Mouse (Mus musculus) heart, postnatal 36 days (tissue): ENCODE measurements around the gene Lsp1. TPM values are rescaled to one million over a fixed set of nuclear protein-coding genes. Genes with fewer than 3 reads are reported as not detected.

ENCODE experiments used
- DNase-seq, 2 experiments: peaks; one replicate each; pipeline ENCODE4 v3.0.0; 2021 to 2022
- intact Hi-C: fragments of 180-260 bp; cut with DNase I; formaldehyde crosslinking; loops from one replicate; pipeline ENCODE4 v1.15.1; 2025
- total RNA-seq, 2 experiments: library from RNA; stranded (reverse); gene quantifications; 2 replicates each; pipeline ENCODE4 v1.2.3; 2021

The Lsp1 gene
- 10 to 100 TPM; 31.7 to 40.4 TPM for total RNA-seq

DNA sequence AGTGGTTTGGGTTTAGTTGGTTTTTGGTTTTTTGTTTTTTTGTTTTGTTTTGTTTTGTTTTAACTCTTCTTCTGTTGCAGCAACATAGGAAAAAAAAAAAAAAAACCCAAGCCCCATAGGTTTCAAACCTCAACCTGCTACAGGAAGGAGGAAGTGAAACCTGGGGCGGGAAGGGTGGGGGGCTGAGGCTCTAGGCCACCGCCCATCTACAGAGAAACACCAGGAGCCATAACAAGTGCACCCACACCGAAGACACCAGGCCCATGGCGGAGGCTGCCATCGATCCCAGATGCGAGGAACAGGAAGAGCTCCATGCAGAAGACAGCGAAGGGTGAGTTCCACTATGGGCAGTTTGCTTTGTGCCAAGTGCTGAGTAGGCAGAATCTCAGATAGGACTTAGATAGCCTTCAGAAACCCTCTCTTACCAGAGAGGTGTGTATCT is at the start of gene Lsp1:
TSS of gene Lsp1 (plus strand) at position 174 of the 442 bp plus-strand sequence.
- peak in 1 of 2 experiments; percentile 11 for DNase-seq

DNA sequence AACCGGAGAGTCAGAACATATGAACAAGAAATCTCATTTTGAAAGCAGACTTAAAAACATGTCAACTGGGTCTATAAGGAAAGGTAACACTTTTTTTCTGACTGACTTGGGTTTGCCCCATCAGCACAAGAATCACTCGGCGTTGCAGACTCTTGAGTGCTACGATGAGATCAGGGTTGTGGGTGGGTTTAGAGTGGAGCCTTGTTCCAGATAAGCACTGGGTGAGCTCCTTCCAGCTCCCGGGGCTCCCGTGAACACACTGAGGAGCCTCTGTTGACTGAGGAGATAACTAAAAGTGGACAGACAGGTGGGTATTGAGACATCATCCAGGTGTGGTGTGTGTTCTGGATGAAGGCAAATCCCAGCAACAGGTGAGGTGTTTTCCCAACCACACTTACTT is 47.3 kb upstream of the Lsp1 start:
- intact Hi-C loops = loop anchor here (2.0 kb wide), 1 partner anchor 16 kb away; no protein-coding TSS in a partner anchor
- no peak for DNase-seq

More for the DNA sequence above, at the start of gene Lsp1:
- intact Hi-C loops = no loop called here

- no peak for DNase-seq
- intact Hi-C loops = no loop called here
These were observed 45.3 kb upstream of the Lsp1 start for GRCm38 (mm10) chr7:142415314-142415713.

DNA sequence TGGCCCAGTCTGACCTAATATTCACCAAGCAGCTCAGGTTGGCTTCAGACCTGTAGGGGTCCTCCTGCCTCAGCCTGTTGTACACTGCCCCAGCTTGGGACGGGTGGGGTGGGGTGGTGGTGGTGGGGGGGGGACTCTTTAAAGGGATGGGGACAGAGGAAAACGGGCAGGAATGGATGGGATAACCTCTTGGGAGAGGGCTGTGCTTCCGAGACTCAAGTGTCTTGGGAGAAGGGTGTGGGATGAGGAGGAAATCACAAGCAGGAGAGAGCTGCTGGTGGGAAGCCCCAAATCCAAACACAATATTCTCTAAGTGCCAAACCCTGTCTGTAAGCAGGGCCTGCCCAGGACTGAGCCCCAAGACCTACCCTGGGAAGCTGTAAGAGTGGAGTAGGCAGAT is 44.4 kb upstream of the Lsp1 start:
- intact Hi-C loops = no loop called here

GRCm38 (mm10) chr7:142418027-142418426 is 42.6 kb upstream of the Lsp1 start:
- intact Hi-C loops = no loop called here
- no peak for DNase-seq

More for the DNA sequence above, 44.4 kb upstream of the Lsp1 start:
- DNase-seq = peak in 1 of 2 experiments; percentile 5

GRCm38 (mm10) chr7:142418679-142419078 is 41.9 kb upstream of the Lsp1 start:
- intact Hi-C loops = no loop called here
- no peak for DNase-seq

GRCm38 (mm10) chr7:142419887-142420286 is 40.7 kb upstream of the Lsp1 start:
- DNase-seq = no peak
- intact Hi-C loops = no loop called here

DNA sequence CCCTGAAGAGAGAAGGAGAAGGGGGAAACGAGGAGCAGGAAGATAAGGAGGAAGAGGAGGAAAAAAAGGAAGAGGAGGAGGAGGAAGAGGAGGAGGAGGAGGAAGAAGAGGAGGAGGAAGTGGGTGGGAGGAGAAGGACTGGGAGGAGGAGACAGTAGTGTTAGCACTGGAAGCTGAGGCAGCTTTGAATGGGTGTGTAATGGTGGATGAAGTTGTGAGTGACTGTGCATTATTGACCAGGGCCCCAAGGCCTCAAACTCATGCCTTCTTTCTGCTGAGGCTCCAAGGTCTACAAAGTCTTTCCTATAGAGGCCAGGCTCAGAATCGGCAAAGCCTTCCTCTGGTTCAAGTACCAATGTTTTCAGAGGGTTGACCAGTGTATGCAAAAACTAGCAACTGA is 38.8 kb upstream of the Lsp1 start:
- intact Hi-C loops = no loop called here
- no peak for DNase-seq

DNA sequence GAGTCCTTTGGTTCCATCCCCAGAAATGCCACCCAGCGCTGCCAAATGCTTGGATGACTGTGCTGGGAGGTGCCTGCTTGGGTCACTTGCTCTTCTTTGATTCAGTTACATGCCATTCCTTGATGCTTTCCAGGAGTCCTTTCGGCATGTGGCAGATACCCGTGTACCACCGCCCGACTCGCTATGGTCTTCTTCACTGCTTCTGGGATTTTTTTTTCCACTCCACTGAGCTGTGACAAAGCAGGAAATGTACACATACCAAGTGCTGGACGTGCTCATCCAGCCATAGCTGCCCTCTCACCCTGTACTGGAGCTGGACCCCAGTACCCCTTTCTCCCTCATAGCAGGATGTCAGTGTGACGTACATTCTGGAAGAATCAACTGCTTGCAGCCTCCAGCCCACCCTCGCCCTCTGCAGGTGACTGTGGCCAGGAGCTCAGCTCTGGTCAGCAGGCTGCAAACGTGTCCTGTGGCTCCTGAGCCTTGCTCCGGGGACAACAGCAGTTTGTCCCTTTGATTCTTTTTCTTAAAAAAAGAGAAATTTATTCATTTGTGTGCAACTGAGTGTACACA is 34.9 kb upstream of the Lsp1 start:
- peak in 1 of 2 experiments; percentile 60 for DNase-seq
- intact Hi-C loops = loop anchor here (2.0 kb wide), 2 partner anchors 65 to 91 kb away; no protein-coding TSS in a partner anchor

DNA sequence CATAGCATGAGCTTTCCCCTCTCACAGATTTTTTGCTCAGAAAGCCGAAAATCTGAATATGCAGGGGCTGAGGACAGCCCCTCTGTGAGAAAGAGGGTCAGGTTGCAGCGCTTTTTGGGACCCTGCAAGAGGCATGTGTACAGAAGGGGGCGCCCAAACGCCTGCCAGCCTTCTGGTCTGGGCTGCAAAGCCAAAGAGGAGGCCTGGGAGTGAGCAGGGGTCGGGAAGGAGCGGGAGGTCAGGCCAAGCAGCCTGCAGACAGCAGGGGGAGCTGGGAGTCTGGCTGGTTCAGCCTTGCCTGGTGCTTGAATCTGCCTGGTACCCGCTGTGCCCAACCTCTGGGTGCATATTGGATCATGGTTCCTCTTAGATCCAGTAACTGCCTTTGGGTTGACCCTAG is 32.4 kb upstream of the Lsp1 start:
- intact Hi-C loops = no loop called here
- peak in 1 of 2 experiments; percentile 24 for DNase-seq

- peak; percentile 20 to 33 for DNase-seq
- intact Hi-C loops = no loop called here
These were observed 30.4 kb upstream of the Lsp1 start for GRCm38 (mm10) chr7:142430160-142430678.

- no peak for DNase-seq
- intact Hi-C loops = no loop called here
These were observed 29.5 kb upstream of the Lsp1 start for GRCm38 (mm10) chr7:142431106-142431505.

DNA sequence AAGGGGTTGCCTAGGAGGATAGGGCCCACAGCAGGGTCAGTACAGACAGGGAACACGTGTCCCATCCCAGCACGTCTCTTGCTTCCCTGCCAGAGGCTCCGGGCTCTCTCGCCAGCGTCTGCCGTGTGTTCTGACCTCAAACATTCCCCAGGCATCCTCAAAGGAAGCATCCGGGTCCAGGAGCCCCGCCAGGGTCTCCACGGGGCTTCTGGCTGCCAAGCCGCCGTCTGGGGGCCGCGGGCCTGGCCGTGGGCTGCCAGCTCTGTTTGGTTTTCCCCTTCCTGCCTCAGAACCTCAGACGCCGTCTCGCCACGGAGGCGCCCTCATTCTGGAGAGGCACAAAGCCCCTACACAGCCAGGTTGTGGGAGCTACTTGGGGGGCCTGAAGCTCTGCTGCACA is 27.0 kb upstream of the Lsp1 start:
- intact Hi-C loops = loop anchor here (2.0 kb wide), 1 partner anchor 117 kb away; no protein-coding TSS in a partner anchor
- peak in 1 of 2 experiments; percentile 13 for DNase-seq

GRCm38 (mm10) chr7:142434137-142434865 is 26.3 kb upstream of the Lsp1 start, which contains the start of gene Syt8:
Gene Syt8 (plus strand): TSS chr7:142434850.
- no peak for DNase-seq
- intact Hi-C loops = loop anchor here (2.0 kb wide), 1 partner anchor 118 kb away; no protein-coding TSS in a partner anchor

GRCm38 (mm10) chr7:142435524-142435923 is 25.1 kb upstream of the Lsp1 start:
- intact Hi-C loops = loop anchor here (1.0 to 5.0 kb wide), 4 partner anchors 73 to 242 kb away; no protein-coding TSS in a partner anchor
- DNase-seq = peak; percentile 72 to 75

GRCm38 (mm10) chr7:142437324-142437723 is 23.3 kb upstream of the Lsp1 start:
- intact Hi-C loops = loop anchor here (5.0 kb wide), 1 partner anchor 240 kb away; no protein-coding TSS in a partner anchor
- DNase-seq = peak in 1 of 2 experiments; percentile 3

- intact Hi-C loops = loop anchor here (1.0 to 5.0 kb wide), 3 partner anchors 57 to 237 kb away; no protein-coding TSS in a partner anchor
- no peak for DNase-seq
These were observed 20.6 kb upstream of the Lsp1 start for GRCm38 (mm10) chr7:142439966-142440365.

DNA sequence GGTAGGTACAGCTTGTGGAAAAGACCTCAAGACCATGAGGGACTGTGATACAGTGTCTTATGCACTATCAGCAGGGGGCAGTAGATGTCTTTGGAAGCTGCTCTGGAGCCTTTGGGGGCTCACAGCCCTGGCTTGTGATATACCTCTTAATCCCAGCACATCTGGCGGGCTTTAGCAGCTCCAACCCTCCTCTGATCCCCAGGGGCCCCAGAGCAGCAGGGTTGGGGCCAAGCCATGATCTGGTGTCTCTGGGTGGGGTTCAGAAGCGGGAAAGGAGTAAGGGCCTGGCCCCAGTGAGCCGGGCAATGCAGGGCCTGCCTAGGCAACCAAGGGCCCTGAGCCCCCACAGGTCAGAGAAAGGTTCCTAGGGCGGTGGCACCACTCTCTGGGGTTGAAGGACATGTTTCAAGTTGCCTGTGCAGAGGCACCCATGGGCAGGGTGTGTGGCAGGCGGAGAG is 19.9 kb upstream of the Lsp1 start:
- DNase-seq = peak in 1 of 2 experiments; percentile 69
- intact Hi-C loops = loop anchor here (1.0 kb wide), 1 partner anchor 57 kb away; no protein-coding TSS in a partner anchor

- no peak for DNase-seq
- intact Hi-C loops = no loop called here
These were observed 19.0 kb upstream of the Lsp1 start, which contains the start of gene Tnni2 for GRCm38 (mm10) chr7:142441585-142441984. Gene Tnni2 (plus strand): TSS chr7:142441808.

DNA sequence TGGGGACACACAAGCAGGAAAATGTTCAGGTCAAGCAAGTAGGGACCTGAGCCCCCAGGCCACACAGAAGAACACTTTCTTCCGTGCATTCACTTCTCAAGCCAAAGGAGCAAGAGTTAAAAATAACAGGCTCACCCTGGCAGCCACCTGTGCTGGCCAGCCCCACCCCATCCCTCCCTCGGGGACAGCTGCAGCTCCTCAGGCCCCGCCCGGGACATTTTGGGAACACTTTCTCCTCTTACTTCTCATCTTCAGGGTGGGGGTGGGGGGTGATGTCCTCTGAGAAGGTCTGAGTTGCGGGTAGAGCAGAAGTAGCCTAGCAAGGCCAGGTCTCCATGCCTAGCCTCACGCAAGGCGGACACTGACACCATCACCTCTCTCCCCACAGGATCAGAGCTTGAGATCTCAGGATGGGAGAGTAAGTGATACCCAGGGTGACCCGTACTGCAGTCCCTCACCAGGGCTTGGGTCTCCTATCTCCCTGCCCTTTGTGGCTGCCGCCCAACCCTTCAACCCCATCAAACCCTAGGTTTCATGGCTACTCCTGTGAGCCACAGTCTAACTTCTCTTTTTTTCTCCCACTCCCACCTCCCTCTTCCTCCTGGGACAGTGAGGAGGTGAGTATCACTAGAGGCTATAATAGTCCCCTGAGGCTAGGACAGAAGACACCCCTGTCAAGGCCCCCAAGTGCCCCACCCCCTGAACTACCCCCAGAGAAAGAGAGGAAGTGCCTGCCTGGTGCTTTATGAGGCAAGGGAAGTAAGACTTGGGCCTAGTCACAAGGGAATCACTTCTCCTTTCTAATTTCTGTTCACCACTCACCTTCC is 18.3 kb upstream of the Lsp1 start:
- DNase-seq = no peak
- intact Hi-C loops = no loop called here
